Mouse (Mus musculus): ENCODE measurements around the gene Cep112. TPM values are rescaled to one million over a fixed set of nuclear protein-coding genes. Genes with fewer than 3 reads are reported as not detected.

Cep112 gene
- polyA plus RNA-seq, 1 experiment from 2014 or later: 37.8 TPM

DNA sequence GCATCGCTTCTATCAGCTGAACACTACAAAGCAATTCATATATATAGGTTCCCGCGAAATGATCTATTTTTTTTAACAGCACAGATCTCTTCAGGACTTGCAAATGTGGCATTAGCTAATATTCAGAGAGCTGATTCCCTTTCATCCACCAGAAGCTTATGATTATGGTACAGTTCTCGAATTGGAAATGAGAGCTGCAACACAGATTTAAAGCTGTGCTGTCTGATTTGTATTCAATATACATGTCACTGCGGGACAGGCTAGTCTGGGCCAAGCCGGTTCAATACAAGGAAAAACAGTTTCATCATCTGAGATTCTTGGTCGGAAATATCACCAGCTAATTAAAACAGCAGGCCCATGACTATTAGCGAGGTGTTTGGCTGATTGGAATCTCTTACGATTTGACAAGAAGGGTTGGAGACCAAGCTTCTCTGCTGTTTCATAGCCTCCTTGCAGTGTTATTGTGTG lies 196.5 kb downstream of the Cep112 start:
- Histone ChIP-seq H3K4me2 (replicated peaks) (peak overlapping the region; percentile 38), H3K27me3 (no peaks in the 10 kb centered on the region), H3K36me3 (0 out of 2 replicates have a peak, but pooled peaks cover 2% of the 10 kb centered on the region), H3K27ac (peak overlapping the region; percentile 75), H3K9me3 (no peaks in the 10 kb centered on the region), H3K9ac (replicated peaks) (0 out of 2 replicates have a peak overlapping the region, but pooled peaks have one; percentile 32), H3K4me1 (replicated peaks) (peaks cover 30% of the 10 kb centered on the region), H3K4me3 (replicated peaks) (no peak overlapping the region)
- WGBS: 35% methylated on average over 9 of the region's 9 CpGs
- ATAC-seq: peak; percentile 91

DNA sequence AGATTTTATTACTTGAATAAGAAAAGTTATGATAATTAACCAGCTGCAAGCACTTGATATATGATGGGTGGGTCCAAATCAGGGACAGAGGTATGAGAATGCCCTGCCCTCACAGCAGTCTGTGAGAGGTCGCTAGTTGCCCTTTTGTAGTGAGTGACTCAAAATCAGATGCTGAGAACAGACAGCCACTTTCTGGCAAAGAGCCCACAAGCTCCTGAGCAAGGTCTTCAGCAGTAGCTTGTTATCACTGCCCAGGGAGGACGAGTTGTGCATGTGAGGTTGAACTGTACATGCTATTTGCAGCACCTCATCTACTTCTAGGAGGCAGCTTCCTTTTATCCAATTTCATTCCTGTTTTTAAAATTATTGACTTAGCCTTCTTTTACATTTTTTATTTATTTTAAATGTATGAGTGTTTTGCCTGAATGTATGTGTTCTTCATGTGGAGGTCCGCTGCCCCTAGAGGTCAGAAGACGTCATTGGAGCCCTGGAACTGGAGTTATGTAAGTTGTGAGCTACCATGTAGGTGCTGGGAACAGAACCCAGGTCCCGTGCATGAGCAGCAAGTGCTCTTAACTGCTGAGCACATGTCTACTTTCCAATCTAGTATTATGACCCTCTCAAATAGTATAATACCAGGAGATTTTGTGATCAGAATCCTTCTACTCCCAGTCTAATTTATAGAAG lies 200.7 kb downstream of the Cep112 start:
- Histone ChIP-seq H3K36me3 (0 out of 2 replicates have a peak, but pooled peaks cover 2% of the 10 kb centered on the region), H3K9ac (replicated peaks) (no peak overlapping the region)
- ATAC-seq: no peak

DNA sequence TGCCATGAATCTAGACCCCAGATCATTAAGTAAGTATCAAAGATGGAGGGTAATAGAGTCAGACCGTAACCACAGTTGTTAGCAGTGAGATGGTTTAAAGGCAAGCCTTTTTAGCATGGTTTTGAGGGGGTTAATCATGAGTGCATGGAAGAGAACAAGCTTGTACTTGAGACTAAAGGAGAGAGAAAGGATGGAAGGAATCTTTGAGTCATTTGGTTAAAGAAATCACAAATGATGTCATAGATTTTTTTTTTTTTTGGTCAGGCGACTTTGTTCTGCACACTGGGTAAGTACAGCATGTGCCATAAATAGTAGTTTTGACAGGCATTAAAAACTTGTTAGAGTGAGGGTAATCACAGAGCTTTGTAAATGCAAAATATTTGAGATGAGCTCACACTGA lies 212.8 kb downstream of the Cep112 start:
- Histone ChIP-seq H3K4me3 (replicated peaks) (no peak overlapping the region), H3K27ac (no peak overlapping the region), H3K4me1 (replicated peaks) (no peaks in the 10 kb centered on the region), H3K9ac (replicated peaks) (no peak overlapping the region), H3K4me2 (replicated peaks) (no peak overlapping the region), H3K36me3 (no peaks in the 10 kb centered on the region), H3K27me3 (no peaks in the 10 kb centered on the region), H3K9me3 (no peaks in the 10 kb centered on the region)
- no peak for ATAC-seq
- 80% methylated on average over 2 of the region's 2 CpGs for WGBS

More for the DNA sequence above, 200.7 kb downstream of the Cep112 start:
- Histone ChIP-seq H3K4me1 (replicated peaks) (peaks cover 23% of the 10 kb centered on the region), H3K27me3 (no peaks in the 10 kb centered on the region), H3K27ac (no peak overlapping the region), H3K4me3 (replicated peaks) (no peak overlapping the region), H3K4me2 (replicated peaks) (no peak overlapping the region), H3K9me3 (no peaks in the 10 kb centered on the region)
- WGBS: 84% methylated on average over 5 of the region's 5 CpGs

DNA sequence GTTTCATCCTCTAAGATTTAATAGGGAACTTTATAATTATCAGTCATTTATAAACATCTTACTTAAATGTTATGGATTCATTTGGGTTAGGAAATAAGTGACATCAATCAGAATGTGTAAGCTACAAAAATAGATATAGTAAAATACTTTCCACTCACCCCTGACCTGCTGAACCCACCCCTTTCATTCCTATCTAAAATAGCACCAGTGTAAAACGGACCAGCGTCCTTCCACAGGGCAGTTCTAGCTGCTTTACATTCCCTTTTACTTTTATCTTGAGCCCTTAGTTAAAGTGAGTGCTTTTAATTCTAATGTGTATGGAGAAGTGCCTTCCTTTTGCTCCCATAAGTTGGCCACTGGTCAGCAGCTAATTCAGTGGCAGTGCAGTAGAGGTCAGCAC lies 230.6 kb downstream of the Cep112 start:
- 83% methylated on average over 2 of the region's 2 CpGs for WGBS
- H3K4me2 ChIP-seq (replicated peaks): no peak overlapping the region
- ATAC-seq: no peak

DNA sequence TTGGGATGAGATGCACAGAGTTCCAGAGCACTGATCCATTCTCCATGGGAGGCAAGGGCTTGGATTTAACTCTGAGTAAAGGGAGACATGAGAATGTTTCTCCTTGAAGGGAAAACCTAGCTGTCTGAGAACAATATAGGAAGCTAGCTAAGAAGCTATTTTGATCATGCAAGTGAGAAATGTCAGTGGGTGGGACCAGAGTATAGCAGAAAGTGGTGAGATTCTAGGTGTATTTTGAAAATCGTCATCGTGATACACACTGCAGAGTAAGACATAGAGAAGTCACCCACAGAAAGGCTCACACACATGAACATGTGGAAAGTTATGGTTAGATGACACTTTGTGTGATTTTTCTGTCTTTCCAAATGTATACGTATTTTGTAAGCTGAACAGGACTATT lies 257.0 kb downstream of the Cep112 start:
- H3K36me3 ChIP-seq: 0 out of 2 replicates have a peak, but pooled peaks cover under 1% of the 10 kb centered on the region
- no peak for ATAC-seq
- 95% methylated on average over 3 of the region's 3 CpGs for WGBS
- H3K4me3 ChIP-seq (replicated peaks): no peak overlapping the region
- H3K27me3 ChIP-seq: no peaks in the 10 kb centered on the region
- no peaks in the 10 kb centered on the region for H3K4me1 ChIP-seq (replicated peaks)
- no peak overlapping the region for H3K4me2 ChIP-seq (replicated peaks)
- H3K27ac ChIP-seq: no peak overlapping the region
- H3K9me3 ChIP-seq: no peaks in the 10 kb centered on the region
- no peak overlapping the region for H3K9ac ChIP-seq (replicated peaks)

More for the DNA sequence above, 230.6 kb downstream of the Cep112 start:
- Histone ChIP-seq H3K9ac (replicated peaks) (no peak overlapping the region), H3K9me3 (no peaks in the 10 kb centered on the region), H3K36me3 (no peaks in the 10 kb centered on the region), H3K4me3 (replicated peaks) (no peak overlapping the region), H3K27me3 (no peaks in the 10 kb centered on the region), H3K27ac (no peak overlapping the region), H3K4me1 (replicated peaks) (0 out of 2 replicates have a peak, but pooled peaks cover 2% of the 10 kb centered on the region)

GRCm38 (mm10) chr11:108696563-108696962 lies 271.6 kb downstream of the Cep112 start:
- no peak overlapping the region for H3K4me3 ChIP-seq (replicated peaks)
- WGBS: 88% methylated on average over 4 of the region's 4 CpGs
- no peak overlapping the region for H3K9ac ChIP-seq (replicated peaks)
- no peak overlapping the region for H3K4me2 ChIP-seq (replicated peaks)
- H3K27ac ChIP-seq: no peak overlapping the region
- H3K27me3 ChIP-seq: no peaks in the 10 kb centered on the region
- no peaks in the 10 kb centered on the region for H3K4me1 ChIP-seq (replicated peaks)
- 0 out of 2 replicates have a peak, but pooled peaks cover 9% of the 10 kb centered on the region for H3K36me3 ChIP-seq
- no peak for ATAC-seq
- H3K9me3 ChIP-seq: no peaks in the 10 kb centered on the region

DNA sequence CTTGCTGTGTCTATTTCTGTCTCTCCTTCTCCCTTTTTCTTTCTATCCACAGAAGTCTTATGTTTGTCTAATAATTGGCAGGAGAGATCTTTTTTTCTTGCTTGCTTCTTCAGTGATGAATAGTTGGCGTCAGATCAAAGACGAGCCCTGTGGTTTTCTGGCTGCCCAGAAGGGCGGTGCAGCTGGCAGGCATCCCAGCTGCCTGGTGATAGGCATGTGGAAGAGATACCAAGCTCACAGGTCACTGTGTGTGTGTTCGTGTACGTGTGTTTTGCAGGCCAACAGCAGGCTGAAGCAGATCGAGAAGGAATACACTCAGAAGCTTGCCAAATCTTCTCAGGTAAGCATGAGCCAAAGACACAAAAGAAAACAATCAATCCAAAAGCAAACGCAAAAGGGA lies 327.3 kb downstream of the Cep112 start:
- ATAC-seq: peak; percentile 58; the same call in 1 of the 2 replicates
- WGBS: 48% methylated on average over 7 of the region's 7 CpGs
- Histone ChIP-seq H3K4me3 (replicated peaks) (no peak overlapping the region), H3K27ac (peak overlapping the region; percentile 0; the same call in 1 of the 2 replicates), H3K4me1 (replicated peaks) (peaks cover 12% of the 10 kb centered on the region), H3K9me3 (no peaks in the 10 kb centered on the region), H3K4me2 (replicated peaks) (no peak overlapping the region), H3K27me3 (no peaks in the 10 kb centered on the region), H3K36me3 (no peaks in the 10 kb centered on the region), H3K9ac (replicated peaks) (no peak overlapping the region)

GRCm38 (mm10) chr11:108752765-108753164 lies 327.8 kb downstream of the Cep112 start:
- Histone ChIP-seq H3K9me3 (no peaks in the 10 kb centered on the region), H3K4me2 (replicated peaks) (no peak overlapping the region), H3K27me3 (no peaks in the 10 kb centered on the region), H3K4me3 (replicated peaks) (no peak overlapping the region), H3K4me1 (replicated peaks) (peaks cover 12% of the 10 kb centered on the region), H3K27ac (no peak overlapping the region), H3K9ac (replicated peaks) (no peak overlapping the region), H3K36me3 (no peaks in the 10 kb centered on the region)
- no peak for ATAC-seq
- 95% methylated on average over 2 of the region's 2 CpGs for WGBS

DNA sequence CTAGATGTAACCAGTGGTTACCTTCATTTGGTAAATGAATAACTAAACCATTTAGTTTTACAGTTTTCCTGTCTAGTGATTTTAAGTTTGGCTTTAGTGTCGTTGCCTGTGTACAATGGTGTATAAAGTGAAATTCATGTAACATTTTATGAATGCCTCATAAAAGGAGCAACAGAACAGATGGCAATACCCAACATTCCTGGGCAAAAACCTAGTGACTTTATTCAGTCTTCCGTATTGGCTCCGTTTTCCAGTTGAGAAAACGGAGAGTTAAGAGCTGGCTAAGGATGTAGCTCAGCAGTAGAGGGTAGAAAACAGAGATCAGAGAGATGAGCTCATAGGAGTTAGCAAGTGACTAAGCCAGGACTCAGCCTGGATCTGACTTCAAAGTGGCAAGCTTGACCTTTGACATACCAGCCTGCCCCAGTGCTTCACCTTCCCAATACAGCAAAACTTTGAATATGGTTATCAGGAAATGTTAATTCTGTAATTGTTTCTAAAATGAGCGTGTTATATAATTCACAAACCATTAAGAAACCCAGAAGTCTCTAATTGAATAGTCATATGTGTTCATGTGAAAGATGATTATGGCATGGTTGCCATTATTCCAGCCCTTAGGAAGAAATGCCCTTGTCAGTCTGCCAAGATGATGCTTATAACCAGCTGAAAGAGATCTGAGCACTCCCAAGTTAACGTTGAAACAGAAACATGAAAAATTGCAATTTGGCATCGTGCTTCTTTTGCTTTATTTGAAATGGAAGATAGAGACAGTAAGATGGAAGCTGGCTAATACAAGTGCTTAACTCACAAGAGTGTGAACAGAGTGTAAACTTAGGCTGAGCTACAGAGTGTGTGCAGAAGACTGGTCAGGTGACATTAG lies 328.6 kb downstream of the Cep112 start:
- no peaks in the 10 kb centered on the region for H3K27me3 ChIP-seq
- ATAC-seq: no peak
- H3K36me3 ChIP-seq: no peaks in the 10 kb centered on the region
- no peak overlapping the region for H3K9ac ChIP-seq (replicated peaks)
- H3K4me3 ChIP-seq (replicated peaks): no peak overlapping the region
- WGBS: 79% methylated on average over 7 of the region's 7 CpGs
- H3K9me3 ChIP-seq: no peaks in the 10 kb centered on the region
- H3K4me2 ChIP-seq (replicated peaks): no peak overlapping the region
- H3K27ac ChIP-seq: no peak overlapping the region
- H3K4me1 ChIP-seq (replicated peaks): peaks cover 12% of the 10 kb centered on the region

DNA sequence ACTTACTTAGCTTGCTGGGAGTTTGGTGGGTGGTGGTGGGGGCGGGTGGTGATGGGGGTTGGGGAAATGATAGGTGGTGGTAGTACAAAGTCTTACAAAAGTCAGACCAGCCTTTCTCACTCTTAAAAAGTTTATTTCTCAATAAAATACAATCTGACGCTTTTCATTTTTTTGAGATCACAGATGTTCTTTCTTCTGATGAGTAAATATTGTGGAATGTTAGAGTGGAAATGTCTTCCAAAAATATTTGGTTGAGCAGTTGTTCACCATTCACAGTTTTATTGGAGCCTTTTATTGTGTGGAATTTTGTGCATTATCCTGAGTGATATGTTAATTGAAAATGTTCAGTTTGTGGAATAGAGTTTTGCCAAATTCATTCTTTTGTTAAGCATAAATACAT lies 332.2 kb downstream of the Cep112 start:
- no peak overlapping the region for H3K9ac ChIP-seq (replicated peaks)
- H3K27me3 ChIP-seq: no peaks in the 10 kb centered on the region
- no peak overlapping the region for H3K4me3 ChIP-seq (replicated peaks)
- peaks cover 3% of the 10 kb centered on the region; the same call in 1 of the 2 replicates for H3K4me1 ChIP-seq (replicated peaks)
- H3K9me3 ChIP-seq: no peaks in the 10 kb centered on the region
- no peak overlapping the region for H3K4me2 ChIP-seq (replicated peaks)
- ATAC-seq: no peak
- no peak overlapping the region for H3K27ac ChIP-seq
- peaks cover 19% of the 10 kb centered on the region for H3K36me3 ChIP-seq
- WGBS: 87% methylated on average over 2 of the region's 2 CpGs

DNA sequence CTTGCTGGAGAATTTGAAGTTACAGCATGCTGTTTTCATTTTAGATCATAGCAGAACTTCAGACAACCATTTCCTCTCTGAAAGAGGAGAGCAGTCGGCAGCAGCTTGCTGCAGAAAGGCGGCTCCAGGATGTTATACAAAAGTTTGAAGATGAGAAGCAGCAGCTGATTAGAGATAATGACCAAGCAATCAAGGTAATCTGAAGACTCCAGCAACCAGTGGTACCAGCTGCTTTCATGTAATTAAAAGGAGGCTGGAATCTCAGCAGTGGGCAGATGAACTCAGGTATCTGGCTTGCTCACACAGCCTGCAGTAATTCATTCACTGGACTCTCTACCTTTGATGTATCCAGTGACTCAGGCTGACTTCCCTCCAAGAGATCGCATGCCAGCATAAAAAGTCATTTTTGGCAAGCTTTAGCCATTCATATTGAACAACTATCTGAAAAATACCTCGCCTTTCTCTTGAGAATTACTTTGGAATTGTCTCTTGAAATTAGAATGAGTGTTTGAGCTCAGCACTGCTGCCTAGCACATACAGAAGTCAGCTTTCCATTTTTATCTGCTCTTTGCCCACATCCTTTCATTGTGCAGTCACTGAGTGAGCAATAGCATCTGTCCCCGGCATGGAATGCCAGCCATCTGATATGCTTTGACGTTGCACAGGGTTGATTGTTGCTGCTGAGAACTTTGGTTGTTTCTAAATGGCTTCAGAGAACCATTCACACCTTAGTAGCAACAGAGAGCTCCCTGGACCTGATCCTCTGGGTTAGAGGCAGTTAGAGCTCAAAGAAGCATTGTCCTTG lies 332.8 kb downstream of the Cep112 start:
- no peaks in the 10 kb centered on the region for H3K27me3 ChIP-seq
- H3K36me3 ChIP-seq: peaks cover 19% of the 10 kb centered on the region
- no peaks in the 10 kb centered on the region; the same call in 1 of the 2 replicates for H3K9me3 ChIP-seq
- whole genome bisulfite sequencing: 77% methylated on average over 6 of the region's 6 CpGs
- H3K9ac ChIP-seq (replicated peaks): no peak overlapping the region
- H3K4me2 ChIP-seq (replicated peaks): no peak overlapping the region
- H3K4me1 ChIP-seq (replicated peaks): no peaks in the 10 kb centered on the region
- ATAC-seq: no peak
- no peak overlapping the region for H3K4me3 ChIP-seq (replicated peaks)
- no peak overlapping the region for H3K27ac ChIP-seq

Measured in midbrain, embryonic 13.5 days (tissue).